Mouse (Mus musculus): ENCODE data around the gene Olfr558. TPM values are rescaled to one million over a fixed set of nuclear protein-coding genes. Genes with fewer than 3 reads are reported as not detected.
A peak's percentile ranks its signal among the peaks of the same experiment; 100 is the strongest.

Gene Olfr558
- polyA plus RNA-seq (2012; rRNA removed): 0.49 and 0.52 TPM in 2 replicates

GRCm38 (mm10) chr7:102701915-102702314 lies at the start of gene Olfr558:
TSS of gene Olfr558 (plus strand) at chr7:102702215.
- TF ChIP-seq POLR2A (IDR thresholded peaks at IDR 0.05; ENCODE audit: borderline replicate concordance, insufficient read depth, low read length): no peak
- no peak for DNase-seq
- H3K27ac ChIP-seq (ENCODE audit: insufficient read depth, low read length): no peak within 1 kb of the TSS

DNA sequence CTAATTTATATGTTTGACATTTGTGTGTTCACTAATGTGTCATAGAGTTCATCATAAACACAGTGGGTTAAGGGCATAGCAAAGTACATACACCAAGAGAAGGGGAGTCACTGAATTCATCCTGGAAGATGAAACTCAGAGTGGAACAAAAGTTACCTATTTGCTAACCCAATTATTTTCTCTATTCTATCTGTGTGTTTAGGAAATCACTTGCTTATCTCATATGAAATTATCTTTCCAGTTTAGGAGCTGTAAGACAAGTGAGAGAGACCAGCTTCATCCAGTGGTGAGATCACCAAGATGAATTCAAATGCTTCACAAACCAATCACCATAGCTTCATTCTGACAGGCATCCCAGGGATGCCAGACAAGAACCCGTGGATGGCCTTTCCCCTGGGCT lies 43.5 kb upstream of the Olfr558 start, which contains the start of gene Olfr555:
Olfr555 (plus strand) TSS at position 301 of the 400 bp plus-strand sequence.
- Histone ChIP-seq H3K4me3 (replicated peaks; ENCODE audit: insufficient read depth, low read depth, low read length) (no peak within 1 kb of the TSS), H3K27ac (ENCODE audit: insufficient read depth, low read length) (no peak within 1 kb of the TSS), H3K4me1 (ENCODE audit: control insufficient read depth, insufficient read depth, low read length) (no peaks in the 10 kb centered on the region), H3K27me3 (ENCODE audit: control insufficient read depth, insufficient read depth, low read length) (no peaks in the 10 kb centered on the region)
- no peak for DNase-seq
- no peak for TF ChIP-seq CTCF (IDR thresholded peaks at IDR 0.05; ENCODE audit: borderline replicate concordance, insufficient read depth, low read depth, low read length)
- no peak for TF ChIP-seq POLR2A (IDR thresholded peaks at IDR 0.05; ENCODE audit: borderline replicate concordance, insufficient read depth, low read length)
- 61% methylated on average over 1 of the region's 1 CpGs for WGBS

More at GRCm38 (mm10) chr7:102701915-102702314, at the start of gene Olfr558:
- no peaks in the 10 kb centered on the region for H3K27me3 ChIP-seq (ENCODE audit: control insufficient read depth, insufficient read depth, low read length)
- no peak within 1 kb of the TSS for H3K4me3 ChIP-seq (replicated peaks; ENCODE audit: insufficient read depth, low read depth, low read length)
- 0 out of 2 replicates have a peak, but pooled peaks cover 6% of the 10 kb centered on the region for H3K4me1 ChIP-seq (ENCODE audit: control insufficient read depth, insufficient read depth, low read length)

GRCm38 (mm10) chr7:102664599-102664998 lies 37.4 kb upstream of the Olfr558 start, which contains the start of gene Olfr556:
TSS of gene Olfr556 (plus strand) at chr7:102664899.
- Histone ChIP-seq H3K4me1 (ENCODE audit: control insufficient read depth, insufficient read depth, low read length) (no peaks in the 10 kb centered on the region), H3K27me3 (ENCODE audit: control insufficient read depth, insufficient read depth, low read length) (no peaks in the 10 kb centered on the region), H3K4me3 (replicated peaks; ENCODE audit: insufficient read depth, low read depth, low read length) (no peak within 1 kb of the TSS), H3K27ac (ENCODE audit: insufficient read depth, low read length) (no peak within 1 kb of the TSS)
- DNase-seq: no peak
- WGBS: 32% methylated on average over 3 of the region's 3 CpGs
- TF ChIP-seq CTCF (IDR thresholded peaks at IDR 0.05; ENCODE audit: borderline replicate concordance, insufficient read depth, low read depth, low read length): no peak
- no peak for TF ChIP-seq POLR2A (IDR thresholded peaks at IDR 0.05; ENCODE audit: borderline replicate concordance, insufficient read depth, low read length)

GRCm38 (mm10) chr7:102665378-102665777 lies 36.6 kb upstream of the Olfr558 start:
- Histone ChIP-seq H3K4me1 (ENCODE audit: control insufficient read depth, insufficient read depth, low read length) (no peaks in the 10 kb centered on the region), H3K4me3 (replicated peaks; ENCODE audit: insufficient read depth, low read depth, low read length) (no peak overlapping the region), H3K27ac (ENCODE audit: insufficient read depth, low read length) (no peak overlapping the region), H3K27me3 (ENCODE audit: control insufficient read depth, insufficient read depth, low read length) (no peaks in the 10 kb centered on the region)
- no peak for DNase-seq
- TF ChIP-seq CTCF (IDR thresholded peaks at IDR 0.05; ENCODE audit: borderline replicate concordance, insufficient read depth, low read depth, low read length) (no peak), POLR2A (IDR thresholded peaks at IDR 0.05; ENCODE audit: borderline replicate concordance, insufficient read depth, low read length) (no peak)
- WGBS: 42% methylated on average over 2 of the region's 2 CpGs

DNA sequence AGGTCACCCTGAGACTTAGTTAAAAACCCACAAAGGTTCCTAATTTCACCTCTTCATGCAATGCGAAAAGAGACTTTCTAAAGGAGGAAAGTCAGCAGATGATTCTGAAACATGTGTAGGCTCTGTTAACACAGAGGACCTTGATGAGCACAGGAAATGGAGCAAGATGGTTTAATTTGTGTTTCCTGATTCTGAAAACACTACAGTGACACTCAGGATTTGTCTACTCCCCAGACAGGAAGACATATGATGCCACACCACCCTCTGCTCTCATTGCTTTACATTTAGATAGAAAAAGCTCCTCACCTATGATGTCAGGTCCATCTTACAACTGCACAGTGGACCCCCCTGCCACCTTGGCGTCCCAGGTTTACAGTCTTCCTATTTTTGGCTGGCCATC lies 25.8 kb upstream of the Olfr558 start:
- 90% methylated on average over 2 of the region's 2 CpGs for WGBS
- DNase-seq: no peak
- Histone ChIP-seq H3K27ac (ENCODE audit: insufficient read depth, low read length) (no peak overlapping the region), H3K27me3 (ENCODE audit: control insufficient read depth, insufficient read depth, low read length) (no peaks in the 10 kb centered on the region), H3K4me3 (replicated peaks; ENCODE audit: insufficient read depth, low read depth, low read length) (no peak overlapping the region), H3K4me1 (ENCODE audit: control insufficient read depth, insufficient read depth, low read length) (no peaks in the 10 kb centered on the region)
- TF ChIP-seq POLR2A (IDR thresholded peaks at IDR 0.05; ENCODE audit: borderline replicate concordance, insufficient read depth, low read length) (no peak), CTCF (IDR thresholded peaks at IDR 0.05; ENCODE audit: borderline replicate concordance, insufficient read depth, low read depth, low read length) (no peak)

DNA sequence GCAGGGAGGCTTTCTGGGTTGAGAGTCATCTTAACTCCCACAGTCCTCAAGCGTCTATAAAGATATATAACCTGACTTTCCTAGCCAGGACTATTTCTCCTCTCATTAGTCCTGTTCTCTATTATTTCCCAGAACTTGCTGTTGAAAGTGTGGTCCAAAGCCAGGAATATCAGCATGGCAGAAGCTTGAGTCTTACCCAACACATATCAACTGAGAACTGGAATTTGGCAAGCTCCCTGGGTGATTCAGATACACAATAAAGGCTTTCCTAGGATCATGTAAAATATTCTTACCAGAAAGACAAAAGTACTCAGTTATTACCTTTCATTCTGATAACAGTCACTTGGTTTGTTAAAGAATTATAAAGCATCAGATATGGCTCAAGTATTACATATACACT lies 20.1 kb upstream of the Olfr558 start:
- no peak for DNase-seq
- H3K4me3 ChIP-seq (replicated peaks; ENCODE audit: insufficient read depth, low read depth, low read length): no peak overlapping the region
- WGBS: 88% methylated on average over 1 of the region's 1 CpGs
- no peak overlapping the region for H3K27ac ChIP-seq (ENCODE audit: insufficient read depth, low read length)
- TF ChIP-seq POLR2A (IDR thresholded peaks at IDR 0.05; ENCODE audit: borderline replicate concordance, insufficient read depth, low read length): no peak
- no peak for TF ChIP-seq CTCF (IDR thresholded peaks at IDR 0.05; ENCODE audit: borderline replicate concordance, insufficient read depth, low read depth, low read length)
- no peaks in the 10 kb centered on the region for H3K4me1 ChIP-seq (ENCODE audit: control insufficient read depth, insufficient read depth, low read length)
- no peaks in the 10 kb centered on the region for H3K27me3 ChIP-seq (ENCODE audit: control insufficient read depth, insufficient read depth, low read length)

GRCm38 (mm10) chr7:102686944-102687501 lies 15.0 kb upstream of the Olfr558 start, which contains the start of gene Trim68:
TSS of gene Trim68 (minus strand) at chr7:102687327.
- Histone ChIP-seq H3K4me3 (replicated peaks; ENCODE audit: insufficient read depth, low read depth, low read length) (peak within 1 kb of the TSS; percentile 62), H3K27ac (ENCODE audit: insufficient read depth, low read length) (no peak within 1 kb of the TSS), H3K4me1 (ENCODE audit: control insufficient read depth, insufficient read depth, low read length) (no peaks in the 10 kb centered on the region), H3K27me3 (ENCODE audit: control insufficient read depth, insufficient read depth, low read length) (no peaks in the 10 kb centered on the region)
- WGBS: under 1% methylated on average over 40 of the region's 40 CpGs
- TF ChIP-seq POLR2A (IDR thresholded peaks at IDR 0.05; ENCODE audit: borderline replicate concordance, insufficient read depth, low read length): no peak
- no peak for TF ChIP-seq CTCF (IDR thresholded peaks at IDR 0.05; ENCODE audit: borderline replicate concordance, insufficient read depth, low read depth, low read length)
- DNase-seq: peak; percentile 71 to 79

DNA sequence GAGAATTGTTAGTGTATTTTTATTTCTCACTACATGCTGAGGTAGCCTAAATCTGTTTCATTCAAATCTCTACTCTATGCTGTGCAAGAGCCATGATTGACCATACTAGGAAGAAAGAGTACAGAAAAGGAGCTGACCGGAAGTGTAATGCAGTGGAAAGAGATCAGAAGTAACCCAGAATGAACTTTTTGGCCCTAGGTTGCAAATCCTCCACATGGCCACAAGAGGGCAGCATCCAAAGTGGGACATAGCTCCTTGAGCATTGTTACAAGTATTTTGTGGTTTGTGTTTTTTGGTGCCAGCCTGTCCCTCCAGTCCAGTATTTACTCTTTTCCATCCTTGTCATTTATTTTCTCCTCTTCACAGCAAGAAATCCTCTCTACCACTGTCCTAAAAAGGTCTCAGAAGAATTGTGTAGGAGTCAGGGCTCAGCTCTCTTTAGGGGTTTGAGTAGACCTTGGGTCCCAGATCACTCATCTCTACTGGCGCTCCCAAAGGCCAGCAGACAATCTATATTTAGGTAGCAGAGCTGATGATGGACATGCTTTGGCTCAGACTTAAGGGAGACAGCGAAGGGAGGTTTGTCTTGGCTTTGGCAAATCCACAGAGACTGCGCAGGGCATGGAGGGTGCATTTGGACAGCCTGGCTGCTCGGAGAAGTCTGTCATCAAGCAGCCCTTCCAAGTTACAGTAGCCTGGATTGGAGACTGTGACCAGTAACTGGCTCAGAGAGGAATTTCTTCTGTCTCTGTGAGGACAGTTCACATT lies 6.5 kb upstream of the Olfr558 start, which contains the start of gene Olfr557:
Olfr557 (plus strand) TSS at position 553 of the 768 bp plus-strand sequence.
- TF ChIP-seq CTCF (IDR thresholded peaks at IDR 0.05; ENCODE audit: borderline replicate concordance, insufficient read depth, low read depth, low read length) (peak; percentile 73), POLR2A (IDR thresholded peaks at IDR 0.05; ENCODE audit: borderline replicate concordance, insufficient read depth, low read length) (no peak)
- Histone ChIP-seq H3K27ac (ENCODE audit: insufficient read depth, low read length) (no peak within 1 kb of the TSS), H3K27me3 (ENCODE audit: control insufficient read depth, insufficient read depth, low read length) (no peaks in the 10 kb centered on the region), H3K4me3 (replicated peaks; ENCODE audit: insufficient read depth, low read depth, low read length) (no peak within 1 kb of the TSS), H3K4me1 (ENCODE audit: control insufficient read depth, insufficient read depth, low read length) (0 out of 2 replicates have a peak, but pooled peaks cover 6% of the 10 kb centered on the region)
- peak in 1 of 2 experiments; percentile 5 for DNase-seq
- WGBS: 45% methylated on average over 5 of the region's 5 CpGs
